Mouse (Mus musculus) lung, embryonic 16.5 days (tissue): ENCODE results near the gene Ift22. TPM values are rescaled to one million over a fixed set of nuclear protein-coding genes. Genes with fewer than 3 reads are reported as not detected.
A peak's percentile ranks its signal among the peaks of the same experiment; 100 is the strongest.

Experiments
- ATAC-seq: fragments of 200-750 bp; cut with Nextera tagmentation; 2 replicates; pipeline ENCODE4 v1.8.0; 2017; ENCODE audit warnings: low read depth, mild to moderate bottlenecking, moderate library complexity
- H3K27ac ChIP-seq: fragments of 300-500 bp; sonication (generic); 2 replicates; pipeline ENCODE4 v1.5.1; 2014; ENCODE audit warnings: mild to moderate bottlenecking, control low read depth, low read length
- H3K27me3 ChIP-seq: fragments of 300-500 bp; sonication (generic); 2 replicates; pipeline ENCODE4 v1.6.1; 2014; ENCODE audit warnings: low read depth, low read length, mixed read lengths; ENCODE audit not compliant: control insufficient read depth, insufficient read depth
- H3K36me3 ChIP-seq: fragments of 300-500 bp; sonication (generic); 2 replicates; pipeline ENCODE4 v1.6.1; 2014; ENCODE audit warnings: low read length; ENCODE audit not compliant: control insufficient read depth, insufficient read depth
- H3K4me1 ChIP-seq: fragments of 300-500 bp; sonication (generic); replicated peaks from 2 replicates; pipeline ENCODE4 v1.6.1; 2014; ENCODE audit warnings: low read length, mixed read lengths; ENCODE audit not compliant: control insufficient read depth, insufficient read depth
- H3K4me2 ChIP-seq: fragments of 300-500 bp; sonication (generic); 2 replicates; pipeline ENCODE4 v1.6.1; 2014; ENCODE audit warnings: low read depth, low read length, control low read depth
- H3K4me3 ChIP-seq: fragments of 300-500 bp; sonication (generic); 2 replicates; pipeline ENCODE4 v1.5.1; 2014; ENCODE audit warnings: mild to moderate bottlenecking, low read length, control low read depth
- H3K9ac ChIP-seq: fragments of 300-500 bp; sonication (generic); 2 replicates; pipeline ENCODE4 v1.6.1; 2014; ENCODE audit warnings: low read length, control low read depth
- H3K9me3 ChIP-seq: fragments of 300-500 bp; sonication (generic); 2 replicates; pipeline ENCODE4 v1.6.1; 2016; ENCODE audit warnings: low read length; ENCODE audit not compliant: control insufficient read depth
- WGBS: fragments of 180-500 bp; shearing (Covaris S2); extraction: QIAGEN DNeasy Blood & Tissue Kit; methylation state at CpG from one replicate; pipeline ENCODE4 v1.1.7; 2014; 5-methylcytosine and 5-hydroxymethylcytosine counted together
- polyA plus RNA-seq: library from polyadenylated mRNA; unstranded; fragments of >200 nt; fragmentation: Nextera tagmentation; extraction: Ambion mirVana; gene quantifications from 2 replicates; pipeline ENCODE4 v1.2.1, GENCODE M21; 2015

Gene Ift22
- polyA plus RNA-seq, 1 experiment from 2014 or later = 92.8 TPM

DNA sequence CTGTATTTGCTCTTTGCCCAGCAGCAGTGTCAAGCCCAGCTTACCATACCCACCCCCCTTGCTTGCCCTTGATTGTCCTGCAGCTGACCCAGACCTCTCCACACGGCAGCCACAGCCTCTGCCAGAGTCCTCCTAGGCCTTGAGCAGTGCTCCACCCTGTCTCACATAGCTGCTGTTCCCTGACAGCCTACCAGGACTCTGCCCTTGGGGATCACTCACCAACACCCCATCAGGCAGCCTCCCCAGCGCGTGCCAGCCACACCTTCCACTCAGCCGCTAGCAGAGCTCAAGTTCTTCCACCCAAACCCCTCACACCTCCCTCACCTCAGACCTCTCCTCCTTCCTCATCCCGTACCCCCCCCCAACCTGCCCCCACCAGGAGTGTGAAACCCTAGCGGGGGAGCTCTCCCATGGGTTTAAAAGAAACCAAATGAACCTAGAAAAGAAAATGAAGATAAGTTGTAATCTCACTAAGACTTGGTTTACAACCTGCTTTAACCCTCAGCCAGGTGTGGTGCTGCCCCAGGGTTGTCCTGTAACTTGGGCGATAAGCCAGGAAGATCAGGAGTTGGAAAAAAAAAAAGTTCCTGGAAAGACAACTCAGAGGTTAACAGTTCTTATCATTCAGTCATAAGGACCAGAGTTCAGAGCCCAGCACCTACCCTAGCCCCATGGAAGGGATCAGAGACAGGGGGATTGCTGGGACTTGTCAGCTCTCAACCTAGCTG, 16.0 kb downstream of the Ift22 start:
- H3K9me3 ChIP-seq = no peaks in the 10 kb centered on the region
- H3K36me3 ChIP-seq = no peaks in the 10 kb centered on the region
- H3K27ac ChIP-seq = no peak overlapping the region
- H3K4me2 ChIP-seq = no peak overlapping the region
- peaks cover 8% of the 10 kb centered on the region for H3K4me1 ChIP-seq
- no peak overlapping the region for H3K9ac ChIP-seq
- WGBS = 48% methylated on average over 7 of the region's 7 CpGs
- no peaks in the 10 kb centered on the region for H3K27me3 ChIP-seq
- no peak for ATAC-seq
- no peak overlapping the region for H3K4me3 ChIP-seq

DNA sequence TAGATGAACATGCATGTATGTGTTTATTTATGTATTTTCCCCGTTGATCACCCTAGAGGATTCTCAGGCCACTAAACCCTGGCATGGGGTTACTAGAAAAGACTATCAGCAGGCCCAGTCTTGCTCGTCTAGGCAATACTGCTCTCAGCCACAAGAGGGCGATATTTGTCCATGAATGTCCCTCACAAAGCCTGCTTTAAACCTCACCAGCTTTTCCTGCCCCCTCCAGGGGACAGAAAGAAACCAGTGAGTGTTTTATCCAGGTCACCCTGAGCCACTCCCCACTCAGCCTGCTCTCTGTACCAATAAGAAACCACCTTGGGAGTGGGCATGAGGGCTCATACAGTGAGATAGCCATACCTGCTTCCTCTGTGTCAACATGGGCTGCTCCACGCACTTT, 21.1 kb downstream of the Ift22 start:
- H3K36me3 ChIP-seq = no peaks in the 10 kb centered on the region
- H3K9ac ChIP-seq = peak overlapping the region; percentile 29; the same call in 1 of the 2 replicates
- peak overlapping the region; percentile 18; the same call in 1 of the 2 replicates for H3K4me2 ChIP-seq
- H3K27ac ChIP-seq = peak overlapping the region; percentile 31; the same call in 1 of the 2 replicates
- H3K27me3 ChIP-seq = no peaks in the 10 kb centered on the region
- no peak overlapping the region for H3K4me3 ChIP-seq
- H3K9me3 ChIP-seq = no peaks in the 10 kb centered on the region
- peak; percentile 92 for ATAC-seq
- WGBS = 14% methylated on average over 4 of the region's 4 CpGs
- no peaks in the 10 kb centered on the region for H3K4me1 ChIP-seq

DNA sequence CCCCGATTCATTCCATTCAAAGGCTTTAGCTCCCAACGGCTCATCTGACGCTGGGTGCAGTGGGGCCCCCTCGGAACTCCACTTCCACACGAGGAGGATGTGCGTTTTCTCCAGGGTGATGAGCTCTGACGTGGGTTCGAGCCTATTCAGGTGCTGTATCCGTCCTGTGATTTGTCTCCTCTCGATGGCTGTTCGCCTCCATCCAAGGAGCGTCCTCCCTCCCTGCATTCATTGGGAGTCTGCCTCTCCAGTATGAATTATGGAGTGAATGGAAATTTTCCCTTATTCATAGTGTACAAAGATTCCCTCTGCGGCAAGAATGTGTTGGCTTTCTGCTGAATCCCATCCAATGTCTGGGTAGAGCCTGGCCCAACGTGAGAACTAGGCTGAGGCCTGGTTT, 23.9 kb downstream of the Ift22 start:
- H3K4me1 ChIP-seq = no peaks in the 10 kb centered on the region
- H3K27me3 ChIP-seq = no peaks in the 10 kb centered on the region
- H3K27ac ChIP-seq = no peak overlapping the region
- H3K4me2 ChIP-seq = no peak overlapping the region
- WGBS = 83% methylated on average over 14 of the region's 14 CpGs
- H3K9ac ChIP-seq = no peak overlapping the region
- H3K9me3 ChIP-seq = no peaks in the 10 kb centered on the region
- H3K4me3 ChIP-seq = no peak overlapping the region
- no peak for ATAC-seq
- H3K36me3 ChIP-seq = no peaks in the 10 kb centered on the region

DNA sequence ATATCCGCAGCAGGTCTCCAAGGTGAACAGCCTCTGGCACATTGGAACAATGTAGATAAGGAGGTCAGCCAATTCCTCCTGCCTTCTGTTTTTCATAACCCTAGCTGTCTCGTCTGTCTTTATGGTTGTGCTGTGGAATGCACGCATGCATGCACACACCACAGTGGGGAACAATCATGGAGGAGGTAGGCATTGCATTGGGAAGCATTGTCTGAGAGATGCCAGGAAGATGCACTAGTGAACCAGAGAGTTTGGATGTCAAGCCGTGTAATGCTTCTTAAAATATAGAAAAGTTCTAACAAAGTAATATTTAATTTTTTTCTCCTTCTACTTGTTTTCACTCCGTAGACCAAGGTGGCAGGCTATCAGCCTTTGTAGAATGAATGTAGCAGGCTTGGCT, 25.0 kb downstream of the Ift22 start:
- Histone ChIP-seq H3K4me1 (no peaks in the 10 kb centered on the region), H3K27me3 (no peaks in the 10 kb centered on the region), H3K4me2 (no peak overlapping the region), H3K4me3 (no peak overlapping the region), H3K9me3 (no peaks in the 10 kb centered on the region), H3K9ac (no peak overlapping the region), H3K27ac (no peak overlapping the region), H3K36me3 (no peaks in the 10 kb centered on the region)
- WGBS = 86% methylated on average over 5 of the region's 5 CpGs
- ATAC-seq = no peak

DNA sequence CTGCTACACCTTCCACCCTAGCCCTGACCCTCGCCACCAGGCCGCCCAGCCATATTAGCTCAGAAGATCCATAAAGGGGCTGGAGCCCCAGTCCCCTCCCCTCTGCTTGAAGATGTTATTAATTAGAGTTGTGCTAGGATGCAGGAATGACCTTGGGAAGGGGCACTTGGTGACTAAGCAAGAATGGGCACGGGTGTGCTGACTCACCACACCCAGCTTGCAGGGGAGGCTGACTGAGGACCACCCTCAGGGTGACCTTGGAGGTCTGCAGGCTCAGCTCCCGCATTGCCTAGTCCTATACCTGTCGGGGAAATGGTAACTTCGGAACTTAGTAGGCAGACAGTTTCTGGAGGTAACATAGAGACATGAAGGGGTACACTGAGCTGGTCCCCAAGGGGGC, 26.0 kb downstream of the Ift22 start:
- 79% methylated on average over 6 of the region's 6 CpGs for WGBS
- no peak overlapping the region for H3K4me2 ChIP-seq
- H3K27me3 ChIP-seq = no peaks in the 10 kb centered on the region
- no peak overlapping the region for H3K27ac ChIP-seq
- no peak for ATAC-seq
- H3K4me1 ChIP-seq = no peaks in the 10 kb centered on the region
- no peaks in the 10 kb centered on the region for H3K9me3 ChIP-seq
- no peaks in the 10 kb centered on the region for H3K36me3 ChIP-seq
- H3K4me3 ChIP-seq = no peak overlapping the region
- no peak overlapping the region for H3K9ac ChIP-seq

DNA sequence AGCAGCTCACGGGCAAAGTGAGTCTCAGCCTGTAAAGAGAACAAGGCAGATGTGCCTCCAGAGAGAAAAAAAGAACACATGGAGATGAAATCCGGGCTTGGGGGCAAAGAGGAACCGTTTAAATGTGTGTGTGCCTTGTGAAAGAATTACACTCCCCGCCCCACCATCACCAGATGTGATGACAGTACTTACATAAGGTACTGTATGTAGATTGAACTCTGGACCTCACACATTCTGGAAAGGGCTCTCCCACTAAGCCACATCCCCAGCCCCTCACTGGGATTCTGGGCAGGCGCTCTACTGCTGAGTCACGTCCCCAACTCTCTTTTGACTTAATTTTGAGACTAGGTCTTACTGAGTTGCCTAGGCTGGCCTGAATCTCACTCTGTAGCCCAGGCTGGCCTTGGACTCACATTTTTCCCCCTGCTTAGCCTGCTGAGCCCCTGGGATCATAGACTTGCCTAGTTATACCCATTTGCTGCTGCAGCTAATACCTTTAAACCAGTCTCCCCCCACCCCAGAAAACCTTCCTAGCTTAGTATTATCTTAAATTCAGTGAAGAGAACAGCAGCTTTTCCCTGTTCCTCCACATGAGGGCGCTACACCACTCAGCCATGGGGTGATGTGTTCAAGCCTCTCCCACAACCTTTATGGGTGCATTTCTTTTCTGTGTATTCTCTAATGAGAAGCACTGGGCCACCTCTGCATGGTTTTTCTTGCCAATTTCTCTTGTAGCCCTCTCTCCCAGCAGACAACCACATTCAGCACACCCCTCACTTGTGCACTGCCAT, 28.1 kb downstream of the Ift22 start:
- no peak overlapping the region for H3K27ac ChIP-seq
- no peaks in the 10 kb centered on the region for H3K4me1 ChIP-seq
- no peaks in the 10 kb centered on the region for H3K36me3 ChIP-seq
- no peak for ATAC-seq
- WGBS = 66% methylated on average over 7 of the region's 7 CpGs
- H3K4me3 ChIP-seq = no peak overlapping the region
- H3K9me3 ChIP-seq = no peaks in the 10 kb centered on the region; the same call in 1 of the 2 replicates
- H3K27me3 ChIP-seq = no peaks in the 10 kb centered on the region
- no peak overlapping the region for H3K9ac ChIP-seq
- H3K4me2 ChIP-seq = no peak overlapping the region

DNA sequence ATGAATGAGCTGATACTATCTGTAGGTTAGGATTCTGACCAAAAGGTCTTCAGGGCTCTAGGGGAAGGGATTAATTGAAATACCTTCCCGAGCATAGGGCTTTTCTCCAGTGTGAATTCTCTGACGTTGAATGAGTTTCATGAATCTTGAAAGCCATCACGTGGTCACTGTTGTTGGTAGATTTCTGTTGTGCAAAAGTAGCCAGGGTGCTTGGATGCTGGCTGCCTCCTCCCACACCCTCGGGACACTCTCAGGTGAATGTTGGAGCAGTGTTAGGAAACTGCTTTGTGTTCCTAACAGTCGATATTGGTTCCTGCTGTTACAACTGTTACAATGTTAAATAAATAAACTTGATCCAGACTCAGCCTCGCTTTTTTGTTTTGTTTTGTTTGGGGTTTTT, 28.8 kb downstream of the Ift22 start:
- ATAC-seq = no peak
- Histone ChIP-seq H3K27me3 (no peaks in the 10 kb centered on the region), H3K4me1 (no peaks in the 10 kb centered on the region), H3K27ac (no peak overlapping the region), H3K4me3 (no peak overlapping the region), H3K9me3 (no peaks in the 10 kb centered on the region; the same call in 1 of the 2 replicates), H3K36me3 (no peaks in the 10 kb centered on the region), H3K4me2 (no peak overlapping the region), H3K9ac (no peak overlapping the region)
- 77% methylated on average over 6 of the region's 6 CpGs for WGBS

DNA sequence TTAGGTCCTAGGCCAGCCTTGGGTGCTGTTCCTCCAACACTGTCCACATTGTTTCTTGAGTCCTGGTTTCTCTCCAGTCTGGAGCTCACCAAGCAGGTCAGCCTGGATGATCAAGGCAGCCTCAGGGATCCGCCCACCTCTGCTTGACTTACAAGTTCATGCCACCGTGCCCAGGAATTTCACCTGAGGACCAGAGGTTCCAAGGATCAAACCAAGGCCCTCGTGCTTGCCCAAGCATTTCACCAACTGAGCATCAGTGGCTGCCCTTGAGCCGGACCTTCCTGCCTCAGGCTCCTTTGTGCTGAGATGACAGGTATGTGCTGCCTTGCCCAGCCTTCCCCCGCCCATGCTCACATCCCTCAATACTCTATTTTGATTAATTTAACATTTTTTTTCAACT, 29.7 kb downstream of the Ift22 start:
- Histone ChIP-seq H3K4me3 (no peak overlapping the region), H3K36me3 (no peaks in the 10 kb centered on the region), H3K27ac (no peak overlapping the region), H3K4me2 (no peak overlapping the region), H3K9me3 (no peaks in the 10 kb centered on the region; the same call in 1 of the 2 replicates), H3K9ac (no peak overlapping the region), H3K4me1 (no peaks in the 10 kb centered on the region), H3K27me3 (no peaks in the 10 kb centered on the region)
- WGBS = 74% methylated on average over 5 of the region's 5 CpGs
- no peak for ATAC-seq

DNA sequence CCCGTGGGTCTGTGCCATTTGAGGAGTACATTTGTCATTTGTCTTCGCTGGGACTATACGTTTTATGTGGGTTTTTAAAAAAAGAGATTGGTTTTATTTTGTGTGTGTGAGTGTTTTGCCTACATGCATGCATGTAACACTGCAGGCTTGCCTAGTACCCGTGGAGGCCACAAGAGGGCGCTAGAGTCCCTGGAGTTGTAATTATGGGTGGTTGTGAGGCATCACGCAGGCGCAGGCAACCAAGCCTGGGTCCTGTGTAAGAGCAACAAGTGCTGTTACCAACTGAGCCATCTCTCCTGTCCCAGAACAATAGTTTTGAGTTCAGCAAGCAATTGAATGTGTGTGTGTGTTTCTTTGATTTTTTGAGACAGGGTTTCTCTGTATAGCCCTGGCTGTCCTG, 31.3 kb downstream of the Ift22 start:
- WGBS = 63% methylated on average over 7 of the region's 7 CpGs
- H3K4me1 ChIP-seq = no peaks in the 10 kb centered on the region
- no peaks in the 10 kb centered on the region; the same call in 1 of the 2 replicates for H3K9me3 ChIP-seq
- no peak overlapping the region for H3K9ac ChIP-seq
- H3K36me3 ChIP-seq = no peaks in the 10 kb centered on the region
- no peak overlapping the region for H3K4me2 ChIP-seq
- no peaks in the 10 kb centered on the region for H3K27me3 ChIP-seq
- H3K4me3 ChIP-seq = no peak overlapping the region
- no peak for ATAC-seq
- no peak overlapping the region for H3K27ac ChIP-seq
